Comparison of ENCODE assay signal across 24 mouse cellular contexts in genomic region chr5:52997032-52997431, GRCm38 (mm10). TPM values are rescaled to one million over a fixed set of nuclear protein-coding genes. Genes with fewer than 3 reads are reported as not detected.
DNase-seq lines count a peak whose midpoint lies in the region; ATAC-seq lines count a peak whose summit lies in the region.
"Had no signal": no experiment of that assay in that cellular context is flagged by ENCODE, and none has a peak within 500 bp of the region (broad histone marks: within the 10 kb centered on the region; RNA-seq: fewer than 3 reads in every experiment).

No protein-coding gene starts in this region.

- peak; percentile 17; the same call in 1 of the 2 replicates for ATAC-seq in frontal cortex, adult (ENCODE audit: low TSS enrichment)
- ATAC-seq in neural tube, embryonic 11.5 days (ENCODE audit: insufficient read depth, low FRiP score, low TSS enrichment): peak; percentile 27; the same call in 1 of the 2 replicates
- no peak for ATAC-seq in neural tube, embryonic 15.5 days (ENCODE audit: low FRiP score)
- ATAC-seq in hindbrain, embryonic 12.5 days (ENCODE audit: low FRiP score): peak; percentile 35; the same call in 1 of the 2 replicates
- ATAC-seq: activated CD4-positive, CD25-positive, alpha-beta regulatory T cell, adult 4 months; intestine, embryonic 16.5 days; midbrain, embryonic 15.5 days had no signal

- no peaks in the 10 kb centered on the region for H3K4me1 ChIP-seq in neural tube, embryonic 11.5 days (ENCODE audit: control insufficient read depth, insufficient read depth, low read length)
- 0 out of 2 replicates have a peak, but pooled peaks cover 3% of the 10 kb centered on the region for H3K4me1 ChIP-seq in neural tube, embryonic 15.5 days
- peaks cover 8% of the 10 kb centered on the region; the same call in 1 of the 2 replicates for H3K4me1 ChIP-seq in hindbrain, embryonic 12.5 days
- H3K4me1 ChIP-seq: midbrain, embryonic 15.5 days had no signal

- H3K4me3 ChIP-seq in neural tube, embryonic 11.5 days (ENCODE audit: low read depth, low read length): no peak overlapping the region
- no peak overlapping the region for H3K4me3 ChIP-seq in neural tube, embryonic 15.5 days (replicated peaks)
- H3K4me3 ChIP-seq in hindbrain, embryonic 12.5 days: no peak overlapping the region
- H3K4me3 ChIP-seq: heart, embryonic 10.5 days; hindbrain, embryonic 15.5 days; midbrain, embryonic 15.5 days had no signal

- no peak for DNase-seq in frontal cortex, postnatal 10 days (ENCODE audit: low spot score in 2 of 2)
- no peak for DNase-seq in neural tube, embryonic 11.5 days (ENCODE audit: low spot score)
- no peak for DNase-seq in lung, postnatal 10 days
- DNase-seq in kidney, postnatal 25 days: no peak
- DNase-seq: adrenal gland, adult 8-10 months; cerebellum, adult 11-12 months; kidney, adult 9 months; kidney, postnatal 36 days; layer of hippocampus, postnatal 36 days; lung, adult 18-20 months; lung, postnatal 14 days; right cerebral cortex, postnatal 14 days; spleen, adult 18-20 months had no signal

- no peaks in the 10 kb centered on the region for H3K27me3 ChIP-seq in neural tube, embryonic 11.5 days (ENCODE audit: control insufficient read depth, insufficient read depth, low read length)
- no peaks in the 10 kb centered on the region for H3K27me3 ChIP-seq in neural tube, embryonic 15.5 days (replicated peaks)
- H3K27me3 ChIP-seq in hindbrain, embryonic 12.5 days: no peaks in the 10 kb centered on the region
- H3K27me3 ChIP-seq: hindbrain, embryonic 15.5 days; midbrain, embryonic 15.5 days had no signal

- no peak overlapping the region for H3K27ac ChIP-seq in neural tube, embryonic 11.5 days (ENCODE audit: low read depth, low read length)
- H3K27ac ChIP-seq in neural tube, embryonic 15.5 days (replicated peaks): no peak overlapping the region
- H3K27ac ChIP-seq in hindbrain, embryonic 12.5 days: no peak overlapping the region
- H3K27ac ChIP-seq: heart, embryonic 10.5 days; hindbrain, embryonic 15.5 days; midbrain, embryonic 15.5 days had no signal

- no peaks in the 10 kb centered on the region for H3K9me3 ChIP-seq in neural tube, embryonic 11.5 days (ENCODE audit: control insufficient read depth, low read length)
- H3K9me3 ChIP-seq in neural tube, embryonic 15.5 days (replicated peaks): no peaks in the 10 kb centered on the region
- no peaks in the 10 kb centered on the region for H3K9me3 ChIP-seq in hindbrain, embryonic 12.5 days (replicated peaks)
- H3K9me3 ChIP-seq: heart, embryonic 10.5 days; hindbrain, embryonic 15.5 days; midbrain, embryonic 15.5 days had no signal

- no peak overlapping the region for H3K4me2 ChIP-seq in neural tube, embryonic 11.5 days (ENCODE audit: low read depth)
- no peak overlapping the region for H3K4me2 ChIP-seq in neural tube, embryonic 15.5 days
- 0 out of 2 replicates have a peak overlapping the region, but pooled peaks have one; percentile 4 for H3K4me2 ChIP-seq in hindbrain, embryonic 12.5 days (replicated peaks)
- H3K4me2 ChIP-seq: hindbrain, embryonic 15.5 days; liver, embryonic 11.5 days; midbrain, embryonic 15.5 days had no signal

- H3K9ac ChIP-seq in neural tube, embryonic 11.5 days (ENCODE audit: low read length): no peak overlapping the region
- no peak overlapping the region for H3K9ac ChIP-seq in neural tube, embryonic 15.5 days (replicated peaks)
- no peak overlapping the region for H3K9ac ChIP-seq in hindbrain, embryonic 12.5 days
- H3K9ac ChIP-seq: hindbrain, embryonic 15.5 days; midbrain, embryonic 15.5 days had no signal

- 83% methylated on average over 8 of the region's 11 CpGs for WGBS in neural tube, embryonic 11.5 days
- 78% methylated on average over 10 of the region's 11 CpGs for WGBS in neural tube, embryonic 15.5 days
- 75% methylated on average over 9 of the region's 11 CpGs for WGBS in hindbrain, embryonic 12.5 days

- H3K36me3 ChIP-seq in neural tube, embryonic 11.5 days (ENCODE audit: control insufficient read depth, insufficient read depth, low read length): no peaks in the 10 kb centered on the region
- no peaks in the 10 kb centered on the region for H3K36me3 ChIP-seq in neural tube, embryonic 15.5 days
- H3K36me3 ChIP-seq in hindbrain, embryonic 12.5 days: no peaks in the 10 kb centered on the region
- H3K36me3 ChIP-seq: heart, embryonic 10.5 days; hindbrain, embryonic 15.5 days; midbrain, embryonic 15.5 days had no signal

RNA-seq across cellular contexts. Expression of gene Slc34a2, which starts 40.8 kb away (rescaled TPM):
- not detected in 2 replicates for polyA plus RNA-seq in neural tube, embryonic 11.5 days (2014; fragmentation: Nextera tagmentation; extraction: Ambion mirVana)
- 0.09 TPM in 1 of 2 replicates, not detected in the other for polyA plus RNA-seq in neural tube, embryonic 15.5 days (2015; fragmentation: Nextera tagmentation; extraction: Ambion mirVana)
- polyA plus RNA-seq in hindbrain, embryonic 12.5 days (2016; fragmentation: Nextera tagmentation; extraction: Ambion mirVana): 0.06 TPM in 1 of 2 replicates, not detected in the other
- polyA plus RNA-seq: activated CD4-positive, CD25-positive, alpha-beta regulatory T cell, adult 4 months; embryonic facial prominence, embryonic 11.5 days; heart, embryonic 10.5 days; limb, embryonic 11.5 days had no signal
